Mouse (Mus musculus): Measurements from ENCODE around the gene Smim15. TPM values are rescaled to one million over a fixed set of nuclear protein-coding genes. Genes with fewer than 3 reads are reported as not detected.

Gene Smim15
- polyA plus RNA-seq, 1 experiment from 2014 or later, result 63.0 TPM

DNA sequence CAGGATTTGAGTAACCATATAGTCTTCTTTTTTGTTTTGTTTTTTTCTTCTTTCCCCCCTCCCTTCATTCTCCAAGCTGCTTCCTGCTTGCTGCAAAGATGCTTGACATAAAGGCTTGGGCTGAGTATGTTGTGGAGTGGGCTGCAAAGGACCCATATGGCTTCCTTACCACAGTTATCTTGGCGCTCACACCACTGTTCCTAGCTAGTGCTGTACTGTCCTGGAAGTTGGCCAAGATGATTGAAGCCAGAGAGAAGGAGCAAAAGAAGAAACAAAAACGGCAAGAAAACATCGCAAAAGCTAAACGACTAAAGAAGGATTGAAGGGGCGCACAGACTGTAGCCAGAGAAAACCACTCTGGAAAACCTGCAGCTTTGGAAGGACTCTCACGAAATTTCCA is 3.1 kb downstream of the Smim15 start:
- Histone ChIP-seq H3K4me3 (ENCODE audit: low read depth, low read length) (no peak overlapping the region), H3K9ac (ENCODE audit: low read length) (no peak overlapping the region), H3K9me3 (ENCODE audit: control insufficient read depth, low read length) (no peaks in the 10 kb centered on the region), H3K4me1 (replicated peaks; ENCODE audit: control insufficient read depth, insufficient read depth, low read length) (peaks cover 7% of the 10 kb centered on the region), H3K27ac (ENCODE audit: low read depth, low read length) (no peak overlapping the region), H3K36me3 (ENCODE audit: control insufficient read depth, insufficient read depth, low read length) (no peaks in the 10 kb centered on the region; the same call in 1 of the 2 replicates), H3K27me3 (ENCODE audit: control insufficient read depth, insufficient read depth, low read length) (no peaks in the 10 kb centered on the region), H3K4me2 (ENCODE audit: low read depth, low read length, severe bottlenecking) (no peak overlapping the region)
- ATAC-seq (replicated peaks; ENCODE audit: low FRiP score) (no peak), DNase-seq (ENCODE audit: low spot score) (no peak)
- 94% methylated on average over 6 of the region's 6 CpGs for WGBS

DNA sequence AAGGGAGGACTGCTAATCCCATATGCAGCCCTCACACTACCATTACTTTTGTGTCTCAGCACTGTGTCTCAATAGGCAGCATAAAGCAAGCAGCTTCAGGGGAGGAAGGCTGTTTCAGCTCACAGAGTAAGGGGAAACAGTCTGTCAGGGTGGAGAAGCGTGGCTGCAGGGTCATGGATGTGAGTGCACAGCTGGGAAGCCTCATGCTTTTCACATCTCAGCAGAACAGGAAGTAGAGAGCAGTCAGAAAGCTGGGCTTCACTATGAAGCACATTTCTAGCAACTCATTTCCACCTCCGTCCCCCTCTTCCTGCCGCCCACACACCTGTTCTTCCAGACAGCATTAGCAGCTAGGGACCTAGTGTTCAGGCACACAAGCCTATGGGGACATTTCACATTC is 12.7 kb downstream of the Smim15 start:
- no peak for ATAC-seq (replicated peaks; ENCODE audit: low FRiP score)
- no peak for DNase-seq (ENCODE audit: low spot score)
- H3K9me3 ChIP-seq (ENCODE audit: control insufficient read depth, low read length), result no peaks in the 10 kb centered on the region
- H3K27ac ChIP-seq (ENCODE audit: low read depth, low read length), result no peak overlapping the region
- no peak overlapping the region for H3K4me2 ChIP-seq (ENCODE audit: low read depth, low read length, severe bottlenecking)
- H3K27me3 ChIP-seq (ENCODE audit: control insufficient read depth, insufficient read depth, low read length), result no peaks in the 10 kb centered on the region; the same call in 1 of the 2 replicates
- H3K4me1 ChIP-seq (replicated peaks; ENCODE audit: control insufficient read depth, insufficient read depth, low read length), result peaks cover 11% of the 10 kb centered on the region; the same call in 1 of the 2 replicates
- no peak overlapping the region for H3K9ac ChIP-seq (ENCODE audit: low read length)
- no peak overlapping the region for H3K4me3 ChIP-seq (ENCODE audit: low read depth, low read length)
- no peaks in the 10 kb centered on the region for H3K36me3 ChIP-seq (ENCODE audit: control insufficient read depth, insufficient read depth, low read length)
- 80% methylated on average over 3 of the region's 3 CpGs for WGBS

GRCm38 (mm10) chr13:108060286-108060885 is 16.1 kb downstream of the Smim15 start:
- DNase-seq (ENCODE audit: low spot score) (no peak), ATAC-seq (replicated peaks; ENCODE audit: low FRiP score) (peak; percentile 64)
- Histone ChIP-seq H3K4me1 (replicated peaks; ENCODE audit: control insufficient read depth, insufficient read depth, low read length) (peaks cover 16% of the 10 kb centered on the region; the same call in 1 of the 2 replicates), H3K9me3 (ENCODE audit: control insufficient read depth, low read length) (no peaks in the 10 kb centered on the region), H3K36me3 (ENCODE audit: control insufficient read depth, insufficient read depth, low read length) (no peaks in the 10 kb centered on the region), H3K27me3 (ENCODE audit: control insufficient read depth, insufficient read depth, low read length) (peaks cover 2% of the 10 kb centered on the region; the same call in 1 of the 2 replicates), H3K4me2 (ENCODE audit: low read depth, low read length, severe bottlenecking) (no peak overlapping the region), H3K9ac (ENCODE audit: low read length) (no peak overlapping the region), H3K4me3 (ENCODE audit: low read depth, low read length) (no peak overlapping the region), H3K27ac (ENCODE audit: low read depth, low read length) (no peak overlapping the region)
- 20% methylated on average over 7 of the region's 7 CpGs for WGBS

- peaks cover 16% of the 10 kb centered on the region; the same call in 1 of the 2 replicates for H3K4me1 ChIP-seq (replicated peaks; ENCODE audit: control insufficient read depth, insufficient read depth, low read length)
- peaks cover 2% of the 10 kb centered on the region; the same call in 1 of the 2 replicates for H3K27me3 ChIP-seq (ENCODE audit: control insufficient read depth, insufficient read depth, low read length)
- 27% methylated on average over 8 of the region's 8 CpGs for WGBS
- no peaks in the 10 kb centered on the region for H3K9me3 ChIP-seq (ENCODE audit: control insufficient read depth, low read length)
- no peak overlapping the region for H3K9ac ChIP-seq (ENCODE audit: low read length)
- H3K27ac ChIP-seq (ENCODE audit: low read depth, low read length), result no peak overlapping the region
- DNase-seq (ENCODE audit: low spot score), result no peak
- ATAC-seq (replicated peaks; ENCODE audit: low FRiP score), result 0 out of 2 replicates have a peak, but pooled peaks have one; percentile 25
- no peak overlapping the region for H3K4me3 ChIP-seq (ENCODE audit: low read depth, low read length)
- no peak overlapping the region for H3K4me2 ChIP-seq (ENCODE audit: low read depth, low read length, severe bottlenecking)
- H3K36me3 ChIP-seq (ENCODE audit: control insufficient read depth, insufficient read depth, low read length), result no peaks in the 10 kb centered on the region
Observed at GRCm38 (mm10) chr13:108060936-108061578, 16.8 kb downstream of the Smim15 start.

DNA sequence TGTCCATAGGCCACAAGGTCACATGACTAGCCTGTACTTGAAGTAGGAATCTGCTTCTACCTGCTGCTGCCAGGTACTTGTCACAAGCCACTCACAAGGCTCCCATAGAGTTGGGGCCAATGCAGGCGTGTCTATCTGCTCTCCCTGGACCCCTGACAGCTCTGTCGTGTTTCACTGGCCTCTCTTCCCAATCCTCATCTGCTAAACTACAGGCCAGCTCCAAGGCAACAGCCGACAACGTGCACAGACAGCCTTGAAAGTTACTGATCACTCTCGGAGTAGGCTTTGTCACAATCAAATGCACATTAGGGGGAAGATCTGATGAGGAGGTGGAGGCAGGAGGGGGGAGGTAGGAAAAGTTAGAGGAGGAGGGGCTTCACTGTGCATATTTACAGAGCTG is 18.7 kb downstream of the Smim15 start:
- ATAC-seq (replicated peaks; ENCODE audit: low FRiP score) (no peak), DNase-seq (ENCODE audit: low spot score) (no peak)
- Histone ChIP-seq H3K9me3 (ENCODE audit: control insufficient read depth, low read length) (no peaks in the 10 kb centered on the region), H3K4me3 (ENCODE audit: low read depth, low read length) (no peak overlapping the region), H3K9ac (ENCODE audit: low read length) (no peak overlapping the region), H3K36me3 (ENCODE audit: control insufficient read depth, insufficient read depth, low read length) (no peaks in the 10 kb centered on the region), H3K27ac (ENCODE audit: low read depth, low read length) (no peak overlapping the region), H3K4me2 (ENCODE audit: low read depth, low read length, severe bottlenecking) (no peak overlapping the region), H3K4me1 (replicated peaks; ENCODE audit: control insufficient read depth, insufficient read depth, low read length) (peaks cover 16% of the 10 kb centered on the region; the same call in 1 of the 2 replicates), H3K27me3 (ENCODE audit: control insufficient read depth, insufficient read depth, low read length) (peaks cover 2% of the 10 kb centered on the region; the same call in 1 of the 2 replicates)
- 74% methylated on average over 5 of the region's 5 CpGs for WGBS

DNA sequence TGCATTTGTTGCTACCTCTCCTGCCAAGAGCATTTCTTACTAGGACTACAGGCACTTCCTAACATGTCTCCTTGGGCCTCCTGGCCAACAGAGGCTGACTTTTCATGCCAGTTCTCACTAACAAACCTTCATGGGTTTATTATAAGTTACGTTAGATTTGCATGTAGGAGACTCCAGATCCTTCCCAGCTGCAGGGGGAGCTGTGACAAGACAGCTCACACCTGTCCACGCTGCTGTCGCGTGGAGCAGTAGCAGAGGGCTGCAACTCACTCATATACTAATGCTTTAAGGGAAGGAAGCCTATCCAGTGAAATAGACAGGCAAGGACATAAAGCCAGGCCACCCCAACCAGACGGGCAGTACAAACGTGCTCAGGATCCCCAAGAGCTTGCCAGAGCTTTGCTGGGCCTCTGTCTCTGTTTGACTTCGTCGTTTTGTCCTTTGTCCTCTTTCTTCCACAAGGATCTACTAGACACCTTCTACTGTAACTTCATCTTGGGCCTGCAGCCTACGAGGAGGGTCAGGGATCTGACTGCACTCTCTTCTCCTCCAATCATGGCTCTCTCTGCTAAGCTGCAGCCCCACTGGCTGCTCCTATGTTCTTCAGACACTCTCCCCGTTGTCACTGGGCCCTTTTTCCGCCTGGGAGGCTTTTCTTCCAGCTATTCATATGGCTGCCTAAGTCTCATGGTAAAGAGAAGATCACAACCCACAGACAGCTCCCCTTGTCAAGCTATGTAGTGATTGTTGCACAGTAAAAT is 19.3 kb downstream of the Smim15 start:
- Histone ChIP-seq H3K27ac (ENCODE audit: low read depth, low read length) (no peak overlapping the region), H3K4me1 (replicated peaks; ENCODE audit: control insufficient read depth, insufficient read depth, low read length) (peaks cover 16% of the 10 kb centered on the region; the same call in 1 of the 2 replicates), H3K9ac (ENCODE audit: low read length) (no peak overlapping the region), H3K9me3 (ENCODE audit: control insufficient read depth, low read length) (no peaks in the 10 kb centered on the region), H3K4me3 (ENCODE audit: low read depth, low read length) (no peak overlapping the region), H3K36me3 (ENCODE audit: control insufficient read depth, insufficient read depth, low read length) (no peaks in the 10 kb centered on the region), H3K27me3 (ENCODE audit: control insufficient read depth, insufficient read depth, low read length) (peaks cover 2% of the 10 kb centered on the region; the same call in 1 of the 2 replicates), H3K4me2 (ENCODE audit: low read depth, low read length, severe bottlenecking) (no peak overlapping the region)
- WGBS, result 68% methylated on average over 11 of the region's 11 CpGs
- no peak for ATAC-seq (replicated peaks; ENCODE audit: low FRiP score)
- no peak for DNase-seq (ENCODE audit: low spot score)

DNA sequence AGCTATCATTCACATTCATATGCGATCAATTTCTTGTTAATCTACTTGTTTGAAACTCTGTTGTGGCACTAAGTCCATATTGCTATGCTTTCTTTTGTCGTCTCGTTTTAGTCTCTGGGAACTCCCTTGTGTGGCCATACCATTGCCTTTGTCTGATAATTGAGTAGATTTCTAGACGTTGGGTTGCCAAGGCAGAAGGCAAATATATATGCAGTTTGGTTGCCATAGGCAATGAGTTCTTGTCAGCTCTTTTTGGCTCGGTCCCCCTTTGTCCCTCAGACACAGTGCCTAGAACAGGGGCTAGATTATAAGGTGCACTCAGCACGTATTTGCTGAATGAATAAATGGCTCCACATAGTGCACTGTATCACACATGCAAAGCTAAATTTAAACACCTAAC is 20.1 kb downstream of the Smim15 start:
- Histone ChIP-seq H3K4me2 (ENCODE audit: low read depth, low read length, severe bottlenecking) (no peak overlapping the region), H3K27me3 (ENCODE audit: control insufficient read depth, insufficient read depth, low read length) (peaks cover 2% of the 10 kb centered on the region; the same call in 1 of the 2 replicates), H3K4me3 (ENCODE audit: low read depth, low read length) (no peak overlapping the region), H3K4me1 (replicated peaks; ENCODE audit: control insufficient read depth, insufficient read depth, low read length) (peaks cover 16% of the 10 kb centered on the region; the same call in 1 of the 2 replicates), H3K27ac (ENCODE audit: low read depth, low read length) (no peak overlapping the region), H3K36me3 (ENCODE audit: control insufficient read depth, insufficient read depth, low read length) (no peaks in the 10 kb centered on the region), H3K9me3 (ENCODE audit: control insufficient read depth, low read length) (no peaks in the 10 kb centered on the region), H3K9ac (ENCODE audit: low read length) (no peak overlapping the region)
- DNase-seq (ENCODE audit: low spot score) (no peak), ATAC-seq (replicated peaks; ENCODE audit: low FRiP score) (peak; percentile 63; the same call in 1 of the 2 replicates)
- 40% methylated on average over 6 of the region's 6 CpGs for WGBS

DNA sequence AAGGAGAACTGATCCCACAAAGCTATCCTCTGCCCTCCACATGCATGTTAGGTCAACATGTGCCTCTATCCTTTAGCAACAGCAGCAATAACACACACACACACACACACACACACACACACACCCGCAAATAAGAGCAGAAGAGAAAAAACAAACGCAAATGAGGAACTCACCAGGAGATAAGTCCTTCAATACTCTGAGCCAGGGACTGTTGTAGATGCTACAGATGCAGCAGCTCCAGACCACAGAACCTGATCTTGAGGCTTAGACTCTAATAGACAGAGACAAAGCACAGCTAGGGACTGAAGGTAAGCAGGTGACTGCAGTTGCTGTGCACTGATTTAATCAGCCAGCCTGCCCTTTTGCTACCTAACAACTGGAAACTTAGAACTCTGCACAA is 21.8 kb downstream of the Smim15 start:
- H3K27ac ChIP-seq (ENCODE audit: low read depth, low read length), result no peak overlapping the region
- ATAC-seq (replicated peaks; ENCODE audit: low FRiP score), result no peak
- no peak overlapping the region for H3K4me2 ChIP-seq (ENCODE audit: low read depth, low read length, severe bottlenecking)
- 88% methylated on average over 2 of the region's 2 CpGs for WGBS
- no peaks in the 10 kb centered on the region for H3K9me3 ChIP-seq (ENCODE audit: control insufficient read depth, low read length)
- no peaks in the 10 kb centered on the region for H3K36me3 ChIP-seq (ENCODE audit: control insufficient read depth, insufficient read depth, low read length)
- DNase-seq (ENCODE audit: low spot score), result no peak
- H3K4me1 ChIP-seq (replicated peaks; ENCODE audit: control insufficient read depth, insufficient read depth, low read length), result peaks cover 9% of the 10 kb centered on the region; the same call in 1 of the 2 replicates
- H3K9ac ChIP-seq (ENCODE audit: low read length), result no peak overlapping the region
- H3K4me3 ChIP-seq (ENCODE audit: low read depth, low read length), result no peak overlapping the region
- H3K27me3 ChIP-seq (ENCODE audit: control insufficient read depth, insufficient read depth, low read length), result peaks cover 2% of the 10 kb centered on the region; the same call in 1 of the 2 replicates

All from forebrain, embryonic 11.5 days (tissue).